Mouse (Mus musculus): ENCODE measurements around the gene Obsl1.

- no peak for TF ChIP-seq POLR2A (IDR thresholded peaks at IDR 0.05; ENCODE audit: control insufficient read depth, extremely low read depth, insufficient read depth, low read length, poor library complexity)
- TF ChIP-seq CTCF (IDR thresholded peaks at IDR 0.05; ENCODE audit: borderline replicate concordance, control insufficient read depth, extremely low read depth, insufficient read depth, low read length, poor library complexity), result no peak
These were observed 42.6 kb upstream of the Obsl1 start for GRCm38 (mm10) chr1:75548871-75549270.

Measured in thymus, adult 2 months (tissue).